Mouse (Mus musculus): ENCODE measurements around the gene Hoxa9.

Hoxa9 gene

GRCm38 (mm10) chr6:52180726-52181125 lies 50.2 kb downstream of the Hoxa9 start:
- no peak for DNase-seq (ENCODE audit: low spot score)

GRCm38 (mm10) chr6:52180213-52180710 lies 50.6 kb downstream of the Hoxa9 start:
- DNase-seq (ENCODE audit: low spot score): no peak

GRCm38 (mm10) chr6:52179690-52180089 lies 51.2 kb downstream of the Hoxa9 start:
- DNase-seq (ENCODE audit: low spot score): no peak

GRCm38 (mm10) chr6:52178918-52179665 lies 51.8 kb downstream of the Hoxa9 start:
- DNase-seq (ENCODE audit: low spot score): no peak

- DNase-seq (ENCODE audit: low spot score): no peak
Observed at GRCm38 (mm10) chr6:52177806-52178205, 53.1 kb downstream of the Hoxa9 start.

- no peak for DNase-seq (ENCODE audit: low spot score)
Observed at GRCm38 (mm10) chr6:52177061-52177735, 53.7 kb downstream of the Hoxa9 start, which contains the start of gene 5730596B20Rik. 5730596B20Rik (plus strand) TSS chr6:52177498.

GRCm38 (mm10) chr6:52176391-52176790 lies 54.5 kb downstream of the Hoxa9 start:
- no peak for DNase-seq (ENCODE audit: low spot score)

- DNase-seq (ENCODE audit: low spot score): no peak
Observed at GRCm38 (mm10) chr6:52175864-52176263, 55.0 kb downstream of the Hoxa9 start.

- peak; percentile 32 for DNase-seq (ENCODE audit: low spot score)
Observed at GRCm38 (mm10) chr6:52174968-52175751, 55.7 kb downstream of the Hoxa9 start.

- no peak for DNase-seq (ENCODE audit: low spot score)
Observed at GRCm38 (mm10) chr6:52173648-52174047, 57.2 kb downstream of the Hoxa9 start.

Data from MN1 (cell line).